Comparison of ENCODE assay signal across 8 mouse cellular contexts in genomic region chr3:90231075-90231474, GRCm38 (mm10). TPM values are rescaled to one million over a fixed set of nuclear protein-coding genes. Genes with fewer than 3 reads are reported as not detected.
DNase-seq lines count a peak whose midpoint lies in the region; ATAC-seq lines count a peak whose summit lies in the region.

No protein-coding gene starts in this region.

- H3K27ac ChIP-seq in kidney, embryonic 16.5 days (ENCODE audit: low read length): peak overlapping the region; percentile 91
- no peak overlapping the region for H3K27ac ChIP-seq in embryonic facial prominence, embryonic 11.5 days (replicated peaks; ENCODE audit: low read depth, low read length)
- H3K27ac ChIP-seq in limb, embryonic 10.5 days: peak overlapping the region; percentile 91
- H3K27ac ChIP-seq in neural tube, embryonic 13.5 days (replicated peaks): peak overlapping the region; percentile 90

- intact Hi-C loops in gastrocnemius, postnatal 14 days (cut with DNase I; ENCODE audit: low total_unique reads): no loop called here

- ATAC-seq in kidney, embryonic 16.5 days (ENCODE audit: low FRiP score, low TSS enrichment): peak; percentile 9; the same call in 1 of the 2 replicates
- no peak; the same call in 1 of the 2 replicates for ATAC-seq in embryonic facial prominence, embryonic 11.5 days (replicated peaks; ENCODE audit: insufficient number of reproducible peaks, low FRiP score, low TSS enrichment, low read depth)
- ATAC-seq in neural tube, embryonic 13.5 days (ENCODE audit: low read depth): peak; percentile 16; the same call in 1 of the 2 replicates

- WGBS in kidney, embryonic 16.5 days: 13% methylated on average over 8 of the region's 8 CpGs
- WGBS in embryonic facial prominence, embryonic 11.5 days: 16% methylated on average over 8 of the region's 8 CpGs
- WGBS in limb, embryonic 10.5 days: 15% methylated on average over 8 of the region's 8 CpGs
- WGBS in neural tube, embryonic 13.5 days: 17% methylated on average over 8 of the region's 8 CpGs

- peak overlapping the region; percentile 69 for H3K4me3 ChIP-seq in kidney, embryonic 16.5 days (ENCODE audit: low read length)
- H3K4me3 ChIP-seq in embryonic facial prominence, embryonic 11.5 days (ENCODE audit: low read depth, low read length): peak overlapping the region; percentile 62
- H3K4me3 ChIP-seq in limb, embryonic 10.5 days: peak overlapping the region; percentile 78
- H3K4me3 ChIP-seq in neural tube, embryonic 13.5 days: peak overlapping the region; percentile 86

- DNase-seq in kidney, postnatal 25 days: no peak
- no peak for DNase-seq in embryonic facial prominence, embryonic 11.5 days (ENCODE audit: low spot score)
- DNase-seq in limb, embryonic 10.5 days (ENCODE audit: low spot score): no peak
- no peak for DNase-seq in gastrocnemius, adult 8-10 months (ENCODE audit: low spot score in 2 of 2)
- DNase-seq in thymus, adult 18-20 months: no peak
- no peak for DNase-seq in gastrocnemius, postnatal 14 days

- H3K9me3 ChIP-seq in kidney, embryonic 16.5 days (ENCODE audit: low read length): no peaks in the 10 kb centered on the region
- no peaks in the 10 kb centered on the region for H3K9me3 ChIP-seq in embryonic facial prominence, embryonic 11.5 days (replicated peaks; ENCODE audit: control insufficient read depth, low read length)
- H3K9me3 ChIP-seq in limb, embryonic 10.5 days (replicated peaks): no peaks in the 10 kb centered on the region
- H3K9me3 ChIP-seq in neural tube, embryonic 13.5 days: no peaks in the 10 kb centered on the region

- H3K9ac ChIP-seq in kidney, embryonic 16.5 days (replicated peaks; ENCODE audit: low read length): peak overlapping the region; percentile 90
- peak overlapping the region; percentile 66 for H3K9ac ChIP-seq in embryonic facial prominence, embryonic 11.5 days (replicated peaks; ENCODE audit: low read length)
- H3K9ac ChIP-seq in neural tube, embryonic 13.5 days: peak overlapping the region; percentile 84

- H3K4me2 ChIP-seq in kidney, embryonic 16.5 days (replicated peaks; ENCODE audit: low read depth, low read length): peak overlapping the region; percentile 81
- peak overlapping the region; percentile 79 for H3K4me2 ChIP-seq in embryonic facial prominence, embryonic 11.5 days (ENCODE audit: low read depth, low read length)
- peak overlapping the region; percentile 82 for H3K4me2 ChIP-seq in neural tube, embryonic 13.5 days

- H3K27me3 ChIP-seq in kidney, embryonic 16.5 days (ENCODE audit: insufficient read depth, low read length): no peaks in the 10 kb centered on the region
- H3K27me3 ChIP-seq in embryonic facial prominence, embryonic 11.5 days (ENCODE audit: control insufficient read depth, insufficient read depth, low read length): no peaks in the 10 kb centered on the region
- H3K27me3 ChIP-seq in limb, embryonic 10.5 days (ENCODE audit: low read depth, poor library complexity, severe bottlenecking): no peaks in the 10 kb centered on the region
- no peaks in the 10 kb centered on the region for H3K27me3 ChIP-seq in neural tube, embryonic 13.5 days

- peaks cover 7% of the 10 kb centered on the region; the same call in 1 of the 2 replicates for H3K4me1 ChIP-seq in kidney, embryonic 16.5 days (ENCODE audit: insufficient read depth, low read length)
- no peaks in the 10 kb centered on the region for H3K4me1 ChIP-seq in embryonic facial prominence, embryonic 11.5 days (ENCODE audit: control insufficient read depth, insufficient read depth, low read length)
- H3K4me1 ChIP-seq in limb, embryonic 10.5 days: peaks cover 14% of the 10 kb centered on the region
- peaks cover 17% of the 10 kb centered on the region for H3K4me1 ChIP-seq in neural tube, embryonic 13.5 days (replicated peaks)

- H3K36me3 ChIP-seq in kidney, embryonic 16.5 days (ENCODE audit: insufficient read depth, low read length): peaks cover 26% of the 10 kb centered on the region
- H3K36me3 ChIP-seq in embryonic facial prominence, embryonic 11.5 days (replicated peaks; ENCODE audit: control insufficient read depth, insufficient read depth, low read depth, low read length): no peaks in the 10 kb centered on the region
- peaks cover 32% of the 10 kb centered on the region for H3K36me3 ChIP-seq in limb, embryonic 10.5 days
- peaks cover 24% of the 10 kb centered on the region for H3K36me3 ChIP-seq in neural tube, embryonic 13.5 days

RNA-seq across cellular contexts. Expression of gene Jtb, which starts 0.3 kb away (rescaled TPM):
- 103 and 105 TPM in 2 replicates for polyA plus RNA-seq in kidney, embryonic 16.5 days (2015; fragmentation: Nextera tagmentation; extraction: Ambion mirVana)
- 94.4 and 103 TPM in 2 replicates for polyA plus RNA-seq in embryonic facial prominence, embryonic 11.5 days (2014; fragmentation: Nextera tagmentation; extraction: Ambion mirVana)
- polyA plus RNA-seq in limb, embryonic 10.5 days (2016; fragmentation: Nextera tagmentation; extraction: Ambion mirVana): 71.4 and 73.5 TPM in 2 replicates
- 85.9 and 90.3 TPM in 2 replicates for polyA plus RNA-seq in neural tube, embryonic 13.5 days (2015; fragmentation: Nextera tagmentation; extraction: Ambion mirVana)
- total RNA-seq in gastrocnemius, adult 8-10 months (2022): 10 to 100 TPM; 67.8 to 75.4 (median 71.8) TPM
- 10 to 100 TPM; 41.6 to 47.5 TPM for total RNA-seq in gastrocnemius, postnatal 14 days (2021)

RNA-seq across cellular contexts. Expression of gene Creb3l4, which starts 12.2 kb away (rescaled TPM):
- 6.5 and 6.8 TPM in 2 replicates for polyA plus RNA-seq in kidney, embryonic 16.5 days (2015; fragmentation: Nextera tagmentation; extraction: Ambion mirVana)
- 7.7 and 9.9 TPM in 2 replicates for polyA plus RNA-seq in embryonic facial prominence, embryonic 11.5 days (2014; fragmentation: Nextera tagmentation; extraction: Ambion mirVana)
- 4.0 and 8.9 TPM in 2 replicates for polyA plus RNA-seq in limb, embryonic 10.5 days (2016; fragmentation: Nextera tagmentation; extraction: Ambion mirVana)
- 3.3 and 3.5 TPM in 2 replicates for polyA plus RNA-seq in neural tube, embryonic 13.5 days (2015; fragmentation: Nextera tagmentation; extraction: Ambion mirVana)
- not detected for total RNA-seq in gastrocnemius, adult 8-10 months (2022)
- total RNA-seq in gastrocnemius, postnatal 14 days (2021): under 1 TPM; 0.27 to 0.39 TPM

RNA-seq across cellular contexts. Expression of gene Slc39a1, which starts 16.9 kb away (rescaled TPM):
- 108 and 114 TPM in 2 replicates for polyA plus RNA-seq in kidney, embryonic 16.5 days (2015; fragmentation: Nextera tagmentation; extraction: Ambion mirVana)
- 48.7 and 49.1 TPM in 2 replicates for polyA plus RNA-seq in embryonic facial prominence, embryonic 11.5 days (2014; fragmentation: Nextera tagmentation; extraction: Ambion mirVana)
- 55.6 and 60.1 TPM in 2 replicates for polyA plus RNA-seq in limb, embryonic 10.5 days (2016; fragmentation: Nextera tagmentation; extraction: Ambion mirVana)
- 42.4 and 54.8 TPM in 2 replicates for polyA plus RNA-seq in neural tube, embryonic 13.5 days (2015; fragmentation: Nextera tagmentation; extraction: Ambion mirVana)
- 10 to 100 TPM; 37.8 to 46.4 (median 43.6) TPM for total RNA-seq in gastrocnemius, adult 8-10 months (2022)
- total RNA-seq in gastrocnemius, postnatal 14 days (2021): 10 to 100 TPM; 57.8 to 62.7 TPM

RNA-seq across cellular contexts. Expression of gene Rab13, which starts 17.6 kb away (rescaled TPM):
- 37.2 and 42.6 TPM in 2 replicates for polyA plus RNA-seq in kidney, embryonic 16.5 days (2015; fragmentation: Nextera tagmentation; extraction: Ambion mirVana)
- polyA plus RNA-seq in embryonic facial prominence, embryonic 11.5 days (2014; fragmentation: Nextera tagmentation; extraction: Ambion mirVana): 13.2 and 14.7 TPM in 2 replicates
- 23.8 and 25.6 TPM in 2 replicates for polyA plus RNA-seq in limb, embryonic 10.5 days (2016; fragmentation: Nextera tagmentation; extraction: Ambion mirVana)
- polyA plus RNA-seq in neural tube, embryonic 13.5 days (2015; fragmentation: Nextera tagmentation; extraction: Ambion mirVana): 22.9 and 24.1 TPM in 2 replicates
- 10 to 100 TPM in 1 of 4 experiments, 1 to 10 TPM in 3; 5.7 to 11.6 (median 8.8) TPM for total RNA-seq in gastrocnemius, adult 8-10 months (2022)
- total RNA-seq in gastrocnemius, postnatal 14 days (2021): 10 to 100 TPM; 10.8 to 11.8 TPM

RNA-seq across cellular contexts. Expression of gene Rps27, which starts 17.6 kb away (rescaled TPM):
- 1,193 and 1,390 TPM in 2 replicates for polyA plus RNA-seq in kidney, embryonic 16.5 days (2015; fragmentation: Nextera tagmentation; extraction: Ambion mirVana)
- 1,115 and 1,319 TPM in 2 replicates for polyA plus RNA-seq in embryonic facial prominence, embryonic 11.5 days (2014; fragmentation: Nextera tagmentation; extraction: Ambion mirVana)
- polyA plus RNA-seq in limb, embryonic 10.5 days (2016; fragmentation: Nextera tagmentation; extraction: Ambion mirVana): 1,143 and 1,168 TPM in 2 replicates
- 750 and 953 TPM in 2 replicates for polyA plus RNA-seq in neural tube, embryonic 13.5 days (2015; fragmentation: Nextera tagmentation; extraction: Ambion mirVana)
- 1,000 to 10,000 TPM; 1,066 to 1,242 (median 1,083) TPM for total RNA-seq in gastrocnemius, adult 8-10 months (2022)
- total RNA-seq in gastrocnemius, postnatal 14 days (2021): 100 to 1,000 TPM; 889 to 951 TPM
